Mouse (Mus musculus): ENCODE results near the gene Tomm40l. TPM values are rescaled to one million over a fixed set of nuclear protein-coding genes. Genes with fewer than 3 reads are reported as not detected.

Tomm40l gene
- polyA plus RNA-seq (2015; fragmentation: Nextera tagmentation; extraction: Ambion mirVana): 40.6 and 44.1 TPM in 2 replicates

DNA sequence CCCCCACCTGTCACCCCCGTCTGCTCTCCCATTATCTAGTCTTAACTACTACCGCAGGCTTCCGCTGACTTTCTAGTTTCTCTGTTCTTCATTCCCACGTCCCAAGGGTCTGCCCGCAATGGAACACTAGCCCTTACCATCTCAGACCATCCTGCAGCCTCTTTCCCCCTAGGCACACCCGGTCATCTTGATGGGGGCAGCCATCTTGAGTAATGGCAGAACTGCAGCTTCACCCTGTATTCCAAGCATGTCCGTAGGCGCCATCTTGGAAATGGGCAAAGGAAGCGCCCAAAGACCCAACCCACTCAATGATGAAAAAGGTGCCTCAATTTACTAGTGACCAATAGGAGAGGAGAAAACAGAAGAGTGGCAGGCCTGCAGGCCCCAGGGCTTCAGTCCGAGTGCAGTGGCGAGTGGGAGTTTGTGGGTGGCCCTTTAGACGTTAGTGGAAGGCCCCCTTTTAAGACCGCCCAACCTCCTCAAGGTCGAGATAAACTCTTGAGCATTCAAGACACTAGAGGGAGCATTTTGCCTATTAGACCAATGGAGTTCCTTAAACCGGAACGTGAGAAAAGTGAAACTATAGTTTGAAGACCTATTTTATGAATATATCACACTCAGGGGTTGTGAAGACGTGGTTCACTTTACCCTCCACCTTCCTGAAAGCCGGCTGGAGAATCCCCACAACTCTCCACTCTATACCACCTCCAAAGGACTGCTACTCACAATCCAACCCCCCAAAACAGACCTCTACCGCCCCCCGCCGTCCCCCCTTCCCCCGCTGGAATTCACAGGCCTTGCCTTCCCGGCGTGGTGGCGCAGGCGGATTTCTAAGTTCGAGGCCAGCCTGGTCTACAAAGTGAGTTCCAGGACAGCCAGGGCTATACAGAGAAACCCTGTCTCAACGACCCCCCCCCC is at the start of gene Tomm40l:
Gene Tomm40l, minus strand, starts transcription at position 277 of the 918 bp plus-strand sequence.
- Histone ChIP-seq H3K36me3 (ENCODE audit: insufficient read depth, low read length) (peaks cover 13% of the 10 kb centered on the region), H3K27me3 (ENCODE audit: insufficient read depth, low read length) (no peaks in the 10 kb centered on the region), H3K4me2 (replicated peaks; ENCODE audit: low read depth, low read length) (peak within 1 kb of the TSS; percentile 89), H3K27ac (ENCODE audit: low read length) (peak within 1 kb of the TSS; percentile 96), H3K9ac (replicated peaks; ENCODE audit: low read length) (peak within 1 kb of the TSS; percentile 74), H3K9me3 (ENCODE audit: low read length) (no peaks in the 10 kb centered on the region), H3K4me1 (ENCODE audit: insufficient read depth, low read length) (peaks cover 16% of the 10 kb centered on the region), H3K4me3 (ENCODE audit: low read length) (peak within 1 kb of the TSS; percentile 62)
- WGBS: 1% methylated on average over 28 of the region's 28 CpGs
- peak; percentile 99 for ATAC-seq (ENCODE audit: low FRiP score, low TSS enrichment)

GRCm38 (mm10) chr1:171272086-171272485 is 49.8 kb upstream of the Tomm40l start:
- Histone ChIP-seq H3K4me3 (ENCODE audit: low read length) (no peak overlapping the region), H3K9me3 (ENCODE audit: low read length) (no peaks in the 10 kb centered on the region), H3K27me3 (ENCODE audit: insufficient read depth, low read length) (no peaks in the 10 kb centered on the region), H3K4me1 (ENCODE audit: insufficient read depth, low read length) (peaks cover 11% of the 10 kb centered on the region), H3K9ac (replicated peaks; ENCODE audit: low read length) (no peak overlapping the region), H3K27ac (ENCODE audit: low read length) (no peak overlapping the region), H3K36me3 (ENCODE audit: insufficient read depth, low read length) (peaks cover 44% of the 10 kb centered on the region), H3K4me2 (replicated peaks; ENCODE audit: low read depth, low read length) (0 out of 2 replicates have a peak overlapping the region, but pooled peaks have one; percentile 77)
- no peak for ATAC-seq (ENCODE audit: low FRiP score, low TSS enrichment)
- WGBS: 88% methylated on average over 3 of the region's 3 CpGs

DNA sequence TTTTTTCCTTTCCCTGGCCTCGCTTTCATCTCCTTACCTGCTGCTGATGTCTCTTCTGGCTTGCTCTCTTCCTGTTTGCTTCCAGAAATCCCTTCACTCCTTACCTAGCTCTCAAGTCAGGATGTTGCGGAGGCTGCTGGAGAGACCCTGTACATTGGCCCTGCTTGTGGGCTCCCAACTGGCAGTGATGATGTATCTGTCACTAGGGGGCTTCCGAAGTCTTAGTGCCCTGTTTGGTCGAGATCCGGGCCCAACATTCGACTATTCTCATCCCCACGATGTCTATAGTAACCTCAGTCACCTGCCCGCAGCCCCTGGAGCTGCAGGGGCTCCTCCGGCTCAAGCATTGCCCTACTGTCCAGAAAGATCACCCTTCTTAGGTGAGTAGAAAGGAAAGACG is 49.3 kb upstream of the Tomm40l start:
- peak overlapping the region; percentile 77 for H3K4me2 ChIP-seq (replicated peaks; ENCODE audit: low read depth, low read length)
- H3K27ac ChIP-seq (ENCODE audit: low read length): no peak overlapping the region; the same call in 1 of the 2 replicates
- no peak for ATAC-seq (ENCODE audit: low FRiP score, low TSS enrichment)
- 65% methylated on average over 10 of the region's 10 CpGs for WGBS
- H3K9me3 ChIP-seq (ENCODE audit: low read length): no peaks in the 10 kb centered on the region
- H3K27me3 ChIP-seq (ENCODE audit: insufficient read depth, low read length): no peaks in the 10 kb centered on the region
- H3K9ac ChIP-seq (replicated peaks; ENCODE audit: low read length): no peak overlapping the region; the same call in 1 of the 2 replicates
- peak overlapping the region; percentile 84 for H3K4me3 ChIP-seq (ENCODE audit: low read length)
- H3K36me3 ChIP-seq (ENCODE audit: insufficient read depth, low read length): peaks cover 40% of the 10 kb centered on the region
- H3K4me1 ChIP-seq (ENCODE audit: insufficient read depth, low read length): peaks cover 11% of the 10 kb centered on the region

DNA sequence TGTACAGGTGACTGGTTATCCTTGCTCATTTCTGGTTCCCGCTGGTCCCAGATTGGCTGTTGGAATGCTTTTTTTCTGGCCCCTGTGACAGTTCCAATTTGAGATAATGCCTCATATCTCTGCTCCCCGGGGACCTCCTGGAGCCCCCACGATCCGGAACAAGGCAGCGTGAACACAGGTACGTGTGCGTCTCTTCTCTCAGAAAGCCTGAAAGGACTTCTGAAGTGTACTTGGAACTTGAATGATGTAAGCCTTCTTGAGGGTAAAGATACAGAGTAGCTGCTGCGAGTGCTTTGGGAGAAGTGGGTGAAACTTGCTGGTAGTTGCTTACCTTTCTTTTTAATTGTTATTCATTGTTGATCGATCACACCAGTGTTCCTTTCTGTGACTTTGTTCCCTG is 48.9 kb upstream of the Tomm40l start:
- H3K4me3 ChIP-seq (ENCODE audit: low read length): peak overlapping the region; percentile 84
- H3K9ac ChIP-seq (replicated peaks; ENCODE audit: low read length): peak overlapping the region; percentile 76
- no peak for ATAC-seq (ENCODE audit: low FRiP score, low TSS enrichment)
- H3K4me2 ChIP-seq (replicated peaks; ENCODE audit: low read depth, low read length): peak overlapping the region; percentile 77
- H3K4me1 ChIP-seq (ENCODE audit: insufficient read depth, low read length): peaks cover 11% of the 10 kb centered on the region
- H3K27me3 ChIP-seq (ENCODE audit: insufficient read depth, low read length): no peaks in the 10 kb centered on the region
- peaks cover 35% of the 10 kb centered on the region for H3K36me3 ChIP-seq (ENCODE audit: insufficient read depth, low read length)
- no peaks in the 10 kb centered on the region for H3K9me3 ChIP-seq (ENCODE audit: low read length)
- H3K27ac ChIP-seq (ENCODE audit: low read length): peak overlapping the region; percentile 87
- 38% methylated on average over 9 of the region's 9 CpGs for WGBS

DNA sequence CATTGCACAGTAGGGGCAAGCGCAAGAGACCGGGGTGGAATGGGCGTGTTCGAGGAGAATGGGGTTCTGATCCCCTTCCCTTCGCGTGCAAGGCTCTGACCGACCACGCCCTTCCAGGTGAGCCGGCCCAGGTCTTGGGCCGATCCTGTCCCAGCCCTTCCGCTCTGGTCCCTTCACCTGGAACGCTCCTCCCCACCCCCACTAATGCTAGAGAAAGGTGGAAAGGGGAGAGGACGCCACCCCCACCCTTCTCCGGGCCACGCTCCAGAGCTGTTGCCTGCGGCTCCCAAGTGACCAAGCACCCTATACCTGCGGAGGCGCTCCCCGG is 48.2 kb upstream of the Tomm40l start:
- ATAC-seq (ENCODE audit: low FRiP score, low TSS enrichment): peak; percentile 90
- Histone ChIP-seq H3K27ac (ENCODE audit: low read length) (peak overlapping the region; percentile 87), H3K4me1 (ENCODE audit: insufficient read depth, low read length) (peaks cover 11% of the 10 kb centered on the region), H3K9me3 (ENCODE audit: low read length) (no peaks in the 10 kb centered on the region), H3K9ac (replicated peaks; ENCODE audit: low read length) (peak overlapping the region; percentile 76), H3K4me3 (ENCODE audit: low read length) (peak overlapping the region; percentile 84), H3K4me2 (replicated peaks; ENCODE audit: low read depth, low read length) (peak overlapping the region; percentile 77), H3K27me3 (ENCODE audit: insufficient read depth, low read length) (no peaks in the 10 kb centered on the region), H3K36me3 (ENCODE audit: insufficient read depth, low read length) (peaks cover 29% of the 10 kb centered on the region)
- 0% methylated on average over 19 of the region's 19 CpGs for WGBS

- ATAC-seq (ENCODE audit: low FRiP score, low TSS enrichment): peak; percentile 94
- Histone ChIP-seq H3K9ac (replicated peaks; ENCODE audit: low read length) (peak within 1 kb of the TSS; percentile 76), H3K4me2 (replicated peaks; ENCODE audit: low read depth, low read length) (peak within 1 kb of the TSS; percentile 77), H3K4me3 (ENCODE audit: low read length) (peak within 1 kb of the TSS; percentile 84), H3K4me1 (ENCODE audit: insufficient read depth, low read length) (peaks cover 11% of the 10 kb centered on the region), H3K27me3 (ENCODE audit: insufficient read depth, low read length) (no peaks in the 10 kb centered on the region), H3K9me3 (ENCODE audit: low read length) (no peaks in the 10 kb centered on the region), H3K27ac (ENCODE audit: low read length) (peak within 1 kb of the TSS; percentile 87), H3K36me3 (ENCODE audit: insufficient read depth, low read length) (peaks cover 23% of the 10 kb centered on the region)
- 3% methylated on average over 36 of the region's 36 CpGs for WGBS
Observed at GRCm38 (mm10) chr1:171269848-171270572, 47.7 kb upstream of the Tomm40l start, which contains the start of gene B4galt3. B4galt3 (plus strand) TSS chr1:171270328.

GRCm38 (mm10) chr1:171268341-171268740 is 46.0 kb upstream of the Tomm40l start:
- no peak for ATAC-seq (ENCODE audit: low FRiP score, low TSS enrichment)
- no peak overlapping the region for H3K27ac ChIP-seq (ENCODE audit: low read length)
- no peaks in the 10 kb centered on the region for H3K27me3 ChIP-seq (ENCODE audit: insufficient read depth, low read length)
- peaks cover 8% of the 10 kb centered on the region for H3K36me3 ChIP-seq (ENCODE audit: insufficient read depth, low read length)
- H3K4me1 ChIP-seq (ENCODE audit: insufficient read depth, low read length): peaks cover 11% of the 10 kb centered on the region
- H3K9ac ChIP-seq (replicated peaks; ENCODE audit: low read length): no peak overlapping the region
- H3K9me3 ChIP-seq (ENCODE audit: low read length): no peaks in the 10 kb centered on the region
- no peak overlapping the region for H3K4me2 ChIP-seq (replicated peaks; ENCODE audit: low read depth, low read length)
- WGBS: 63% methylated on average over 1 of the region's 1 CpGs
- no peak overlapping the region for H3K4me3 ChIP-seq (ENCODE audit: low read length)

DNA sequence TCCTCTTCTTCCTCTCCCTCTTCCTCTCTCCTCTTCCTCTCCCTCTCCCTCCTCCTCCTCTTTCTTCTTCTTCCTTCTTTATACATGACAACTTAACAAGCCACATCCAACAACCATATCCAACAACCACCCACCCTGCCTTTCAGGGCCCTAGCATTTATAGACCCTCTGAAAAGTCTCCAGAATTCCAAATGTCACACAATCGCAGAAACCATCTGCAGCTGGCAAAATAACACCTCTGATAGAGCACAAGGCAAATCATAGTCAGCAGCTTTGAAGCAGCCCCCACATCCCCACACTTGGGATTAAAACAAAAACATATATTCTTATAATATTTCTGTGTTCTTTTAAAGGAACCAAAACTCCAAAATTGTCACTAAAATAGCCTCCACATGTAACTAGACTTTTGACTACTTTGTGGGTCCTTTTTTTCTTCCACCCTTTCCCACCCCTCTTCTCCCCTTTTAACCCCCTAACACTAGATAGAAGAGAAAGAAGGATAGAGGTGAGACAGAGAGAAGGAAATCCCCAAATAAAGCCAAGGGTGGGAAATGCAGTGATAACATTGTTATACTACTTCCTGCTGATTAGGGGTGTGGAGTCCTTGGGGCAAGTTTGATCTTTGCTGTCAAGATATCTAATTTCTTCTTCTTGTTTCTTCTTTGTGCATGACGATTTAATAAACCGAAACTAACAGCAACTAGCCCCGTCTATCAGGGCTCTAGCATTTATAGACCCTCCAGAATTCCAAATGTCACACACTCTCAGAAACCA is 43.8 kb upstream of the Tomm40l start:
- Histone ChIP-seq H3K9me3 (ENCODE audit: low read length) (no peaks in the 10 kb centered on the region), H3K9ac (replicated peaks; ENCODE audit: low read length) (no peak overlapping the region), H3K4me3 (ENCODE audit: low read length) (no peak overlapping the region), H3K4me1 (ENCODE audit: insufficient read depth, low read length) (peaks cover 12% of the 10 kb centered on the region), H3K36me3 (ENCODE audit: insufficient read depth, low read length) (no peaks in the 10 kb centered on the region), H3K27me3 (ENCODE audit: insufficient read depth, low read length) (no peaks in the 10 kb centered on the region), H3K27ac (ENCODE audit: low read length) (no peak overlapping the region), H3K4me2 (replicated peaks; ENCODE audit: low read depth, low read length) (no peak overlapping the region)
- 59% methylated on average over 4 of the region's 4 CpGs for WGBS
- no peak for ATAC-seq (ENCODE audit: low FRiP score, low TSS enrichment)
